Mouse (Mus musculus): ENCODE measurements around the gene Fes.

The Fes gene

GRCm38 (mm10) chr7:80387633-80388543, at the start of gene Fes:
TSS of gene Fes (minus strand) at chr7:80387946.
- no peak for DNase-seq (ENCODE audit: low spot score in 2 of 2)

GRCm38 (mm10) chr7:80436571-80436970, 48.8 kb upstream of the Fes start:
- DNase-seq (ENCODE audit: low spot score in 2 of 2), result no peak

GRCm38 (mm10) chr7:80435594-80435993, 47.8 kb upstream of the Fes start:
- no peak for DNase-seq (ENCODE audit: low spot score in 2 of 2)

- DNase-seq (ENCODE audit: low spot score in 2 of 2), result no peak
Measured at GRCm38 (mm10) chr7:80429661-80430060, 41.9 kb upstream of the Fes start.

- DNase-seq (ENCODE audit: low spot score in 2 of 2), result no peak
Measured at GRCm38 (mm10) chr7:80427730-80428129, 40.0 kb upstream of the Fes start.

GRCm38 (mm10) chr7:80426363-80426762, 38.6 kb upstream of the Fes start:
- DNase-seq (ENCODE audit: low spot score in 2 of 2), result no peak

GRCm38 (mm10) chr7:80424722-80425121, 37.0 kb upstream of the Fes start:
- no peak for DNase-seq (ENCODE audit: low spot score in 2 of 2)

GRCm38 (mm10) chr7:80422759-80423480, 35.2 kb upstream of the Fes start:
- no peak for DNase-seq (ENCODE audit: low spot score in 2 of 2)

- DNase-seq (ENCODE audit: low spot score in 2 of 2), result no peak
Measured at GRCm38 (mm10) chr7:80421576-80421975, 33.8 kb upstream of the Fes start.

- no peak for DNase-seq (ENCODE audit: low spot score in 2 of 2)
Measured at GRCm38 (mm10) chr7:80420586-80420985, 32.8 kb upstream of the Fes start.

- DNase-seq (ENCODE audit: low spot score in 2 of 2), result no peak
Measured at GRCm38 (mm10) chr7:80419278-80419677, 31.5 kb upstream of the Fes start.

- DNase-seq (ENCODE audit: low spot score in 2 of 2), result no peak
Measured at GRCm38 (mm10) chr7:80418036-80418435, 30.3 kb upstream of the Fes start.

- no peak for DNase-seq (ENCODE audit: low spot score in 2 of 2)
Measured at GRCm38 (mm10) chr7:80417601-80418000, 29.9 kb upstream of the Fes start.

- DNase-seq (ENCODE audit: low spot score in 2 of 2), result no peak
Measured at GRCm38 (mm10) chr7:80416969-80417368, 29.2 kb upstream of the Fes start.

GRCm38 (mm10) chr7:80414303-80414855, 26.6 kb upstream of the Fes start:
- no peak for DNase-seq (ENCODE audit: low spot score in 2 of 2)

GRCm38 (mm10) chr7:80413512-80414302, 26.0 kb upstream of the Fes start:
- DNase-seq (ENCODE audit: low spot score in 2 of 2), result no peak

GRCm38 (mm10) chr7:80412781-80413180, 25.0 kb upstream of the Fes start:
- no peak for DNase-seq (ENCODE audit: low spot score in 2 of 2)

- DNase-seq (ENCODE audit: low spot score in 2 of 2), result peak in 1 of 2 experiments; percentile 56
Measured at GRCm38 (mm10) chr7:80412279-80412678, 24.5 kb upstream of the Fes start.

- no peak for DNase-seq (ENCODE audit: low spot score in 2 of 2)
Measured at GRCm38 (mm10) chr7:80410380-80410779, 22.6 kb upstream of the Fes start.

GRCm38 (mm10) chr7:80407712-80408111, 20.0 kb upstream of the Fes start:
- no peak for DNase-seq (ENCODE audit: low spot score in 2 of 2)

GRCm38 (mm10) chr7:80406186-80406585, 18.4 kb upstream of the Fes start:
- no peak for DNase-seq (ENCODE audit: low spot score in 2 of 2)

GRCm38 (mm10) chr7:80405188-80405695, 17.5 kb upstream of the Fes start, which contains the start of gene Furin:
TSS of gene Furin (minus strand) at chr7:80405436.
- DNase-seq (ENCODE audit: low spot score in 2 of 2), result no peak

Data from frontal cortex, postnatal 25 days (tissue).